Mouse (Mus musculus): ENCODE results near the gene Anapc15. TPM values are rescaled to one million over a fixed set of nuclear protein-coding genes. Genes with fewer than 3 reads are reported as not detected.

The Anapc15 gene
- 18.9 and 25.1 TPM in 2 replicates for polyA plus RNA-seq (2012)

DNA sequence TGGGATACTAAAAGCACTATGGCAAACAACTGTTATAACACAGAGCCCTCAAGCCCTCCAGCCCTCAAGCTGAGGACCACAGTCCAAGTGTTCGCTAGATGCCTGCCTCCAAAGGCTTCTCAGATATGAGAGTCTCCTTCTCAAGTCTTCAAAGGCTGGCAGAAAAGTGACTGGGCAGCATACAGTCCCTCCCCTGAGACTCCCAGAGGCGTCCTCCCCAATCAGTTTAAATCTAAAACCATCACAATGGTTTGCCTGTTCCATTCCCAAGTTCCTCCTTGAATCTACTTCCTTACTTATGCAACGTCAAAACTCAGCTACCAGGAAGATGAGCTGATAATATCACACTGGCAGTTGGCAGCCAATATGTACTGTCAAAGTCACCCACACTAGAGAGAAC lies at the start of gene Anapc15:
Gene Anapc15, plus strand, starts transcription at position 301 of the 400 bp plus-strand sequence.

GRCm38 (mm10) chr7:101817861-101818401 lies 45.6 kb upstream of the Anapc15 start, which contains the start of gene Phox2a:
Gene Phox2a (plus strand): TSS chr7:101818313.

DNA sequence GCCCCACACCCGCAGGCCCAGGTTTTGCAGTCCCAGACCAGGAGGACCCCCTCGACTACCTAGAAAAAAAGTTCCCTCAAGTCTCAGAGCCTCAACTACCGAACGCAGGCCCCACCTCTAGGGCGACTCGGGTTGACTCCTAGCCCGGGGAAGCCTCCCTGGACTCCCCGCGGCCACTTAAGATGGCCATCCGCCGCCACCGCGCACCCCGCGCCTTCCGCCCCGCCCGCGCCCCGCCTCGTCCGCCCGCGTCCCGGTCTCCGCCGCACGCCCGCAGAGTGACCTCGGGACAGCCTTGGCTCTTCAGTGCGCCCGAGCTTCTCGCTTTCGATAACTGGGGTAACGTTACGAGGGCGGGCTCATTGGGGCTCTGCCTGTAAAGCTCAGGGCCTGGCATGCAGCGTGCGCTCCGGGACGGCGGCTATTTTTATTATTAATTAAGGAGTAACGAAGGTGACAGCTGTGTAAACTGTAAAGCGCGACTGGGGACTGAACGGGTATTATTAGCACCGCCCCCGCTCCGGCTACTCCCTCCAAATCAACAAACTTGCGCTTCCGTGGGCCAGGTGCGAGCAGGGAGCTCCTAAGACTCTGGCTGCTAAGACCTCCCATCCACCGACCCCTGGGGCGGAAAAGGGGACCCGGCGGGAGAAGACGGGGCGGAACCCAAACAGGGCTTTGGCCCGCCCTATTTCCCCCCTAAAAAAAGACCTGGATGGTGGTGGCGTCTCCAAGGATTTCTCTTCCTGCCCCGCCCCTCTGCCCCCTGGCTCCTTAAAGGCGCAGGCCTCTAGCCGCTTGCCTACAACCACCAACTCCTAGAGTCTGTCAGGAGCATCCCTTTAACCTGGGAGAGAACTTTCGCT lies 25.7 kb upstream of the Anapc15 start, which contains the start of gene Inppl1:
Gene Inppl1, minus strand, starts transcription at position 624 of the 866 bp plus-strand sequence.

GRCm38 (mm10) chr7:101857094-101857493 lies 6.4 kb upstream of the Anapc15 start, which contains the start of gene Folr2:
Gene Folr2 (minus strand): TSS chr7:101857194.

GRCm38 (mm10) chr7:101870629-101871028 lies 7.1 kb downstream of the Anapc15 start, which contains the start of gene Folr1:
Gene Folr1 (minus strand): TSS chr7:101870788.

DNA sequence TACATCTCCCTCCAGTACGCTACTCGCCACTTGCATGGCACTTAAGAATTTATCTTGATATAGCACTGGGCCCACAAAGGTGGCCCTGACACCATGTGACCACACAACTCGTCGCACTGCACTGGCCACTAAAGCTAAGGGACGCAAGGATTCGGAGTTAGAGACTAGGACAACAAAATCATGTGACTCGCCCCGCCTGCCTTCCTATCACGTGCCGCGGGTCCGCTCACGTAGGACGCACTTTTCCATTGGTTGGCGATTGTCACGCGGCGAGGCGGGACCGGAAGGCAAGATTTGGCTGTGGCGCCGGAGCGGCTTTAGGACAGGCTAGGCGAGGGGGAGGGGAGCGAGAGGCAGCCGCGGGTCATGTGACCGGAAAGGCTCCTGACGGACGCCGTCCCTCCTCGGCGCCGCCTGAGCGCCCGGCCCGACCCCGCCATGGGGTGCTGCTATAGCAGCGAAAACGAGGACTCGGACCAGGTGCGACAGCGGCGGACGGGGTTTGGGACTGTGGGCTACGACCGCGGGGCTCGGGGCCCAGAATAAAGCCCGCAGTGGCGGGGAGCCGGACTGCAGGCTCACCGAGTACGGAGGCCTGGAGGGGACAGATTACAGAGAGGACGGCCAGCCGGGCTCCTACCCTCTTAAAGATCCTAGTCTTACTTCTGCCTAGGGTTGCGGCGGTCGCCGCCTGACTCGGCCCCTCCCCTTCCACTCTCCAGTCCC lies 42.2 kb downstream of the Anapc15 start, which contains the start of gene Lamtor1:
Gene Lamtor1, plus strand, starts transcription at position 344 of the 726 bp plus-strand sequence.

DNA sequence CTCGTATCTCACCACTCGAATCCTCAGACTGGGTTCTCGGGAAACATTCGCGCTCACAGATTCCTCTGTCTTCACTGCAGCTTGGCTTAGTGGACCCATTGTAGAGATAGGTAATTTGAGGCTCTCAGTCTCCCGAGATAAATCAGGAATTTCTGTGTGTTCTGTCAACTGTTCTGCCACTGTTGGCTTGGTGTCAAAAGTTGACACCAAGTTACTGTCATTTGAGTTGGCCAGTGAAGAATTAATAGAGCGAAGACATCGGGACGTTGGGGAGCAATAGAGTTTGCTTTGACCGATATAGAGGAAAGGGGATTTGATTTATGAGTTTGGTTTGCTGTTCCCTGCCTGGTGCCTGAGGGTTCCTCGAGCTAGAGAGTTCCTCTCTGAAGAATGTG lies 42.8 kb downstream of the Anapc15 start, which contains the start of gene Tomt:
Gene Tomt, minus strand, starts transcription at position 73 of the 395 bp plus-strand sequence.

DNA sequence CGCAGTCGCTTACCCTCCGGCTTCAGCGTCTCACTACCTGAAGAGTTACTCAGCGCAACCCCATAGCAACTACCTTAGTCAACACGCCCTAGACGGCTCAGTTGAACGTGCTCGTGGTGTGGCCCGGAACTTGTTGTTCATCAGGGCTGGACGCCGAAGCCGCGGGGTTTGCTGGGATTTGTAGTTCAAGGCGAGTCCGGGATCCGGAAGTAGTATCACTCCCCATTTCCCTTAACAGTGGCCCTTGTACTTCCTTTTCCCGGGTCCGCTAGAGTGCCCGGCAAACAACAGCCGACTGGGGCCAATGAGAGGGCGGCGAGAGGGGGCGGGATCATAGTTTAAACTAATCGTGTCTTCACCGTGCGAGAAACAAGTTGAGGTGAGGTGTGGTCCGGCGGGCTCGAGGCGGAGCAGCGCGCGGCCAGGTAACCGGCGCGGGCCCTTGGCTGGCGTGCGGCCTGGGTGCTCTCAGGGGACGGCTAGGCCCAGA lies 70.3 kb downstream of the Anapc15 start, which contains the start of the genes Lrrc51 and Numa1:
Gene Lrrc51, minus strand, starts transcription at position 145 of the 490 bp plus-strand sequence.
Gene Numa1, plus strand, starts transcription at position 361 of the 490 bp plus-strand sequence.

Other genes with a start within 250 kb of the Anapc15 start
- gene Clpb, start 200.1 kb upstream of the Anapc15 start, polyA plus RNA-seq (2012), result 22.5 and 25.8 TPM in 2 replicates
- gene Phox2a, start 45.4 kb upstream of the Anapc15 start, polyA plus RNA-seq (2012), result 0.07 and 0.09 TPM in 2 replicates
- 11.8 and 13.7 TPM in 2 replicates for gene Inppl1, start 25.5 kb upstream of the Anapc15 start, polyA plus RNA-seq (2012)
- gene Folr2, start 6.5 kb upstream of the Anapc15 start, polyA plus RNA-seq (2012), result not detected in 2 replicates
- gene Folr1, start 7.1 kb downstream of the Anapc15 start, polyA plus RNA-seq (2012), result 0.10 and 0.11 TPM in 2 replicates
- gene Lamtor1, start 42.2 kb downstream of the Anapc15 start, polyA plus RNA-seq (2012), result 98.1 and 126 TPM in 2 replicates
- 0.03 and 0.08 TPM in 2 replicates for gene Tomt, start 42.6 kb downstream of the Anapc15 start, polyA plus RNA-seq (2012)
- gene Lrrc51, start 70.2 kb downstream of the Anapc15 start, polyA plus RNA-seq (2012), result 0.22 TPM in 1 of 2 replicates, not detected in the other
- 131 and 170 TPM in 2 replicates for gene Numa1, start 70.4 kb downstream of the Anapc15 start, polyA plus RNA-seq (2012)
- 7.0 and 11.9 TPM in 2 replicates for gene Il18bp, start 155.0 kb downstream of the Anapc15 start, polyA plus RNA-seq (2012)
- 3.2 and 3.7 TPM in 2 replicates for gene Rnf121, start 201.8 kb downstream of the Anapc15 start, polyA plus RNA-seq (2012)
- 18.2 and 25.0 TPM in 2 replicates for gene Xndc1, start 201.8 kb downstream of the Anapc15 start, polyA plus RNA-seq (2012)
- 0.90 and 1.6 TPM in 2 replicates for gene Xntrpc, start 202.0 kb downstream of the Anapc15 start, polyA plus RNA-seq (2012)
- 1.0 and 1.4 TPM in 2 replicates for gene Trpc2, start 219.4 kb downstream of the Anapc15 start, polyA plus RNA-seq (2012)
- gene Art1, start 238.0 kb downstream of the Anapc15 start, polyA plus RNA-seq (2012), result 0.04 TPM in 1 of 2 replicates, not detected in the other
- 0.36 and 0.67 TPM in 2 replicates for gene Art5, start 245.8 kb downstream of the Anapc15 start, polyA plus RNA-seq (2012)